Mouse (Mus musculus) stomach, postnatal 0 days (tissue): ENCODE results near the gene Casq1.

Source experiments
- CTCF ChIP-seq: IDR thresholded peaks from 2 replicates; pipeline ENCODE4 v1.5.1; 2016; ENCODE audit warnings: antibody characterized with exemption, low read depth, mild to moderate bottlenecking, moderate library complexity
- EP300 ChIP-seq: optimal IDR thresholded peaks from 2 replicates; pipeline ENCODE3; 2016; ENCODE audit warnings: antibody characterized with exemption

DNA sequence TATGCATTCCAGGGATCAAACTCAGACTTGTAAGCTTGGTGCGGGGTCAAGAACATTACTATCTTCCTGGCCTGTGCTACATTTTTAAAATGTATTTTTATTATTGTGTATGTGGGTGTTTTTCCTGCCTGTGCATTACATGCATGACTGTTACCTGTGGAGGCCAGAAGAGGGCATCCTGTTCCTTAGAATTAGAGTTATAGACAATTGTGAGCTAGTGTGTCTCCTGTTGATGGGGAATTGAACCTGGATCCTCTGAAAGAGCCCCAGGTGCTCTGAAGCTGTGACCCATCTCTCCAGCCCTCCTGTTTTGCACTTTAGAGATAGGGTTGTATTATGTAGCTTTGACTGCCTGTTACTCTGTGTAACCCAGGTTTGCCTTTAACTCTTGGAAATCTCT lies 57.7 kb downstream of the Casq1 start:
- TF ChIP-seq EP300 (no peak), CTCF (peak; percentile 75)
